Mouse (Mus musculus): Measurements from ENCODE around the gene Abat.

The Abat gene

DNA sequence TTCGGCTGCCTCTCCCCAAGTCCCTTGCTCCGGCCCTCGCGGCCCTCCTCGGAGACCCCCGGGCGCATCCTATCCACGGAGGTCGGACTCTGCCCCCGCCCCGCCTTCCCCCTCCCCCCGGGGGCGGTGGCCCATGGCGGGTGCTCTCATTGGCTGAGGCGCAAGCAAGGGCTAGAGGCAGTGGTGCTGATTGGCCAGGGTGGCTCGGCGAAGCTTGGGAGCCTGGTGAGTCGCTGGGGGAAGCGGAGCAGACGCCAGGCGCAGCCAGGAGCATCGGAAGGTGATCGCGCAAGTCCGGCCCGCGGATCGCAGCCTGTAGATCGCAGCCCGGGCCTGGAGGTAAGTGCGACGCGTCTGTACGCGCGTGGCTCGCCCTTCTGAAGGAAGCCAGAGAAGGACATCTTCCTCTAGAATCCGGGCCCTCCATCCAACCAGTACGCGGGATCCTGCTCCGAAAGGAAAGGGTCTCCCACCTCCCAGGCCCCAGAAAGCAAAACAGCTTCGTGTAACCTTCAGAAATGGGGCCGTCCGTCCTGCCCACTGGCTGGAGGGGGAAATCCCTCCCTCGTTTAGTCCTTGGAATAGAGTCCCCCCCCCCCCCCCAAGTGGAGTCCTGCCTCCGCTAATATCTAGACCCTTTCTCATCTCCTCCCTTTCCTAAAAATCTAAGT is at the start of gene Abat:
Gene Abat (plus strand): TSS at position 194 of the 671 bp plus-strand sequence.
- no peak for DNase-seq (ENCODE audit: low read depth)

DNA sequence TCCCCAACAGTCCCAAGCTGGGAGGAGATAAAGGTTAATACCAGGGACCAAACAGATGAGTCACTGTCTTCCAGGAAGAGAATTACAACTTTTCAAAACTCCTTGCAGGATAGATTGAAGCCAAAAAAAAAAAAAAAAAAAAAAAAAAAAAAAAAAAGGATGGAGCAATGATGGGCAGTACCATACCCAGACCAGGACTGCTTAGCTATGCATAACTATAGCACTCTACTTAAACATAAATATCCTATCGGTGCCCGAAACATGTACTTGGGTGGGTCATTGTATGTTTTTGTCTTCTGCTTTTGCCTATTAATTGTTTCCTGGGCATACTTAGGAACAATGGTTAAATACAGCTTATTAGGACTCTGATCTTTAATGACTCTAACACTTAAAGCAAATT is 43.1 kb upstream of the Abat start:
- no peak for DNase-seq (ENCODE audit: low read depth)

DNA sequence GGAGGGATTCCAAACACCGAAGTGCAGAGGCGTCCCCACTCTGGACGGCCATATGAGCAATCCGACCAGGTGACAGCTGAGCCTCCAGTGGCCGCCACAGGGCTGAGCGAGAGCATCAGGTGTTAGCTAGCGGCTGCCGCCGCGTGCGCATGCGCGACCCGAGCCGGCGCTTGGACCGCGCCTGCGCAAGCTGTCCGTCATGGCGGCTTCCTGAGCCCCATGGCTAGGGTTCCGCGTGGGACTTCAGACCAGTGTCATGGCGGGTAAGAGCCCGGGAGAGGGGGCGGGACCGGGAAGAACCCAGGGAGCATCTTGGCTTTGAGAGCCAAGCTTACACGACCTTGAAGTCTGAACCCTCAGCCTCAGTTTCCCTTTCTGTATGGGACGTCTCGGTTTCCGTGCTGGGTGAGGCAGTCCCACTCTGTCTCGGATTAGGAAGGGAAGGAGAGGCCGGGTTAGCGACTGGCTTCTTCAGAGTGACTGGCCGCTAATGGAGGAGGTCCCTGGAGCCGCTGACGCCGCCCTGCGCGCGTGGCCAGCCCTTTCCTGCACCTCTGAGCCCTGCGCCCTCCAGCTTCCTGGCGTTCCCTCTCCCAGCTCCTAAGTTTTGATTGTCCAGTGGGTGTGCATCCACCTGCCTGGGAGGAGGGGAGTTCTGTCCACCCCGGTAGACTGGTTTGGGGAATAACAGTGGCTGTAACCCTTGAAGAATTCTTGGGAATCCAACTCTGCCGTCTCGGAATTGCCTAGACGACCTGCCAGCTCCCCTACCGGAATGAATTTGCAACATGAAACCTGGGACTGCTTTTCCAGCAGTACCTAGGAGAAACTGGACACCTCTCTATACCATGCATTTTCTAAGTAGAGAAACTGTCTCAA is 42.4 kb upstream of the Abat start, which contains the start of gene Mettl22:
Gene Mettl22 (plus strand): TSS at position 186 of the 879 bp plus-strand sequence.
- DNase-seq (ENCODE audit: low read depth), result peak; percentile 93

DNA sequence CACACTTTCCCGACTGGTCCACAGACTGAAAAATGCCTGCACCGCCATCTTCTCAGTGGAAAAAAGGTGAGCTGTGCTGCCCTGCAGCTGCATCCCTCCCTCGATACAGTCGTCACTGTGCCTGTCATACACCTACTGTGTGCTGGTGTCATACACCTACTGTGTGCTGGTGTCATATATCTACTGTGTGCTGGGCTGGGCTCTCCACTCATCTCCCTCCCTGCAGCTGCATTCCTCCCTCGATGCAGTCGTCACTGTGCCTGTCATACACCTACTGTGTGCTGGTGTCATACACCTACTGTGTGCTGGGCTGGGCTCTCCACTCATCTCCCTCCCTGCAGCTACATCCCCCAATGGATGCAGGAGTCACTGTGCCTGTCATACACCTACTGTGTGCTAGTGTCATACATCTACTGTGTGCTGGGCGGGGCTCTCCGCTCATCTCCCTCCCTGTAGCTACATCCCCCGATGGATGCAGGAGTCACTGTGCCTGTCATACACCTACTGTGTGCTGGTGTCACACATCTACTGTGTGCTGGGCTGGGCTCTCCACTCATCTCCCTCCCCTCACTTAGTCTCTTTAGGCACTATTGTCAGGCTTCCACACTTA is 25.7 kb upstream of the Abat start:
- no peak for DNase-seq (ENCODE audit: low read depth)

DNA sequence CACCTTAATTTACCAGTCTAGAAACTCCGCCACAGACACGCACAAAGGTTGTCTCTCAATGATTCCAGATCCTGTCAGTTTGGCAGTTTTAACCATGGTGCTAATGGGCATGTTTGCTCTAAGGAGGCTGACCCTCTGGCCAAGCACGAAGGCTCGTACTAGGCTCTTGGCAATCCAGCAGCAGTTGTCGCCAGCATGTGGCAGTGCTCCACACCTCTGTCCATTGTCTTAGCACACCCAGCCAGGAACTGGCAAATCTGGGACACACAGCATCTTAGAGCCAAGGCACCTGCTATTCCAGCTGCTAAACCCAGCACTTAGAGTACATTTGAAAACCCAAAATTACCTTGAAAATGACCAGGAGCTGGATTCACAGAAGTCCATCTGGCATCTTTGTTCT is 23.9 kb upstream of the Abat start:
- no peak for DNase-seq (ENCODE audit: low read depth)

DNA sequence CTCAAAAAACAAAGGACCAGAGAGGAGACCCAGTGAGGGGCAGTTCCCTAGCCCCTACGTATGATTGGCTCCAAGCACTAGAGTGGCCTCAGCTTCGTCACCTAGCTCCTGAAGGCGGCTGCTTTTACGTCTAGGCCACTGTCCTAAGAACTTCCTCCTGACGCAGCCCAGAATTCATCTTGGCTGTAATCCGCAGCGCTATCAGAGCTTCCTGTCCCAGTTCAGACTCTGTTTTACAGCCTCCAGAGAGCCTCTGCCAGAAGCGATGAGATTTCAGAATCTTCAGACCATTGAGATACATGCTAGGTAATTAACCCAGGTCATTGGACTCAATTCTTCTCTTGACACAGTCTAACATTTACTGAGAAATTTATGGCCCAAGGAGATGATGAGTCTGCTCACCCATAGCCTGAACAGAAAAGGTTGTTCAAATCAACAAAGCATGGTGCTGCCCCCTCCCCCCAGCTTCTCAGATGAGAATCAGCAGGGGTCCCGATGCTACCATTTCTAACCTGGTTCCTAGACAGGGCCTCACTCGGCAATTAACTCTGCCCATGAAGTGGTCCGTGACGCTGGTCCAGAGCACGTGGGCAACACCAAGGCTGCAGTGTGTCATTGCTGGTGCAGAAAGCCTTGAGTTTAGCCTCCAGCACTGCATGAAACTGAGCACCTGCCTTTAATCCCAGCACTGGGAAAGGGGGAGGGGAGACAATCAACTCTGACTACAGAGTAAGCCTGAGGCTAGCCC is 21.3 kb upstream of the Abat start:
- DNase-seq (ENCODE audit: low read depth), result no peak

DNA sequence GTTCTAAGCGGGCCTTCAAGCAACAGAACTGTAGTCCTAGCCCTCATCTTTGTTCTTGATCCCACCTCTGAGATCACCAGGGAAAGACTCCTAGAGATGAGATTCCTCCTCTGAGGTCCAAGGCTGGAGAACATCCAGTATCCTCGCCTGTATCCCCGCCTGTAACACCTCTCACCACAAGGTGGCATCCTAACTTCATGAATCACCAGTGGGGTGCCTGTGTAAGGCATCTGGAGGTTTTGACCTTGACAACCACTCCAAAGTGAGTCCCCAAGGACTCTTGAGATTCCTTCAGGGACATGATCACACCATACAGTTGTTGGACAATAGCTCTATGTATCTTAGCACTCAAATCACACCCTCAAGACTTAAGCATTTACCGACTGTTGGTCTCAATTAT is 19.0 kb upstream of the Abat start:
- DNase-seq (ENCODE audit: low read depth), result peak; percentile 73

DNA sequence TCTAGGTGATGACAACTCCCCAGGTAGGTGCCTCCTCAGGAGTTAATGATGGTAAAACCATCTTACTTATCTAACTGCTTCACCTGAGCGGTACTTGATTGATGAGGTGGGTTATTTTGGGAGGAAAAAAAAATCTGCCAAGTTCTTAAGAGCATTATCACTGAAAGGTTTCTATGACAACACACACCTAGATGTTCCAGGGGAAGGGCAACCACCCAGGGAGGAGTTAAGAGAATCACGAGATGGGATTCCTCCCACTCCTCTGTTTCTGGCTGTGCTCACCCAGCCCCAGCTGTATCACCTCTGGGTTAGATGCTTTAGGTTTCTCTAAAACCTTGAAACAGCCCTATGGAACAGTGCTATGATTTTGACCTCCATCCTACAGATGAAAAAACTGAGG is 16.3 kb upstream of the Abat start:
- DNase-seq (ENCODE audit: low read depth), result no peak

DNA sequence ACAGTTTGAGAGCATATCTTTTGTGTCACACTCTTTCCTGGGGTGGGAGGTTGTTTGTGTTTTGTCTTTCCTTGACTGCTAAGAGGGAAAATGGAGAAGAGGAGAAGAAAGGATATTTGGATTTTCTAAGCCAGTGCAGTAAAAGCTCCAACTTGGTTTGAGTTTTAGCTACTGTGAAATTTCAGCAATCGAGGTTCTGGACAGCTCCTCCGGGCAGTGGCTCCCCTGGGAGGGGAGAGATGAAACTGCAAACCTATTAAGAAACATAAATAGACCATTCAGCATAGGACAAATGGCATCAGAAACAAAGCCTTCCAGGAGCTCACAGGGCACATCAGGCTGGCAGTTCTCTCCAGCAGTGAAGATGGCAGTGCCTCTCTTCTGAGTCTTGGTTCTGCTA is 9.0 kb upstream of the Abat start:
- DNase-seq (ENCODE audit: low read depth), result peak; percentile 24

DNA sequence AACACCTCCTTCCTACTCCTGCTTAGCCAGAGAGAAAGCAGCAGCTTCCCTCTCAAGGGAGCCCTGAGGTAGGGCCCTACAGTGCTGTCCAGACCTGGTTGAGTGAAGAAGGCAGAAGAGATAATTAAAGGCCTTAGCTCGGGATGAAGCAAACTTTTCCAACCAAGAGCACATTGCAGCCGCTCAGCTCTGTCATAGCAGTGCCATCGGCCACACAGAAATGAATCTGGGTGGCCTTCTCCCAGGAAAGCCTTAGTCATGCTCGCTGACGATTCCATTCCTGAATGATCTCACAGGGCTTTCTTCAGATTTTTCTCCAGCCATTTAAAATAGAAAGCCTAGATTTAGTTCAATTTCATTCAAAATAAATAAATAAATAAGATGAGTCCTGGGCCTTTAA is 3.3 kb upstream of the Abat start:
- no peak for DNase-seq (ENCODE audit: low read depth)

DNA sequence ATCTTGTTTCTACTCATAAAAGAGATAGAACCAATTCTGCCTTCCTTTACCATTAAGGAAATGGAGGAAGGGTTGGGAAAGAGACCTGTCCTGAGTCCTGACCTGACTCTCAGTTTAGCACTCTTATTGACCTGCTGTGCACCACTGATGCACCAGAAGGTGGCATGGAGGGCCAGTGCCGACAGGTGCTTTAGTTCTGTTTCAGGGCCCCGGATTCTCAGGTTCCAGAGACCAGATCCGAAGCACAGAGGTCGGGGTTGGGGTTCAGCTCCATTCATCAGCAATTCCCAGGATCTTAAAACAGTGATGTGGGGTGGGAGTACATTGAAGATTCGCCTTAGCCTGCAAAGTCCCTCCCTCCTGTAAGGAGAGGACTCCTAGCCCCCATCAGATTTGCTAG is 399 bp upstream of the Abat start:
- no peak for DNase-seq (ENCODE audit: low read depth)

DNA sequence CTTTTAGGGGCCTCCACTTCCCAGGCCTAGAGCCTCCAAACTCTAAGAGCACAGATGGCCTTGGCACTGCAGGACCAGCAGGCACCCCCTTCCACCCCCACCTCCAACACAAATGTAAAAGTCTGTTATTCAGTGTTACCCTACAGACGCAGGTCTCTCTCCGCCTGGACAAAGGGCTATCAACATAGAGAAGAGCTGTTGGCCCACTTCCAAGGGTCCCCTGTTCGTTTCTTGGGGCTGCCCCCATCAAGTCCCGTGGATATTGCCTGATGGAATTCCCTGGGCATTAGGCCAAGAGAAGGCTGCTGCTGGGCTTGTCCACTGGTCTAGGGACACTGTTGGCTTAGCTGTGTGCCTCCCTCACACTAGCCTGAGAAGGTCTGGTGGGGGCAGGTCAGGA is 951 bp downstream of the Abat start:
- DNase-seq (ENCODE audit: low read depth), result no peak

DNA sequence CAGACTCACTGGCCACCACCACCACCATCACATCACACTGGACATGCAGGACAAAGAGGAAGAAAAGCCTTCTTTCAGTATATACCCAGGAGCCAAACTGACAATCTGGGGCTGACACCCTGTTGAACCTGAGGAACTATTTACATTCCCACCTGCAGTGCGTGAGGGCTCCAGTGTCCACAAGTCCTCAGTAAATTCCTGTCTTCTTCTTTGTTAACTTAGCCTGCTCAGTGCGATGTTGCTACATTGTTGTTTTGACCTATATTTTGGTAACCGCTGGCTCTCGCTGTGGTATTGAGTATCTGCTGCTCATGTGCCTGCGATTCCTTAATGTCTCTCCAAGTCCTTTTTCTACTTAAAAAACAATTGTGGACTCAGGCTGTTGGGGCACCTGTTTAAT is 7.3 kb downstream of the Abat start:
- no peak for DNase-seq (ENCODE audit: low read depth)

DNA sequence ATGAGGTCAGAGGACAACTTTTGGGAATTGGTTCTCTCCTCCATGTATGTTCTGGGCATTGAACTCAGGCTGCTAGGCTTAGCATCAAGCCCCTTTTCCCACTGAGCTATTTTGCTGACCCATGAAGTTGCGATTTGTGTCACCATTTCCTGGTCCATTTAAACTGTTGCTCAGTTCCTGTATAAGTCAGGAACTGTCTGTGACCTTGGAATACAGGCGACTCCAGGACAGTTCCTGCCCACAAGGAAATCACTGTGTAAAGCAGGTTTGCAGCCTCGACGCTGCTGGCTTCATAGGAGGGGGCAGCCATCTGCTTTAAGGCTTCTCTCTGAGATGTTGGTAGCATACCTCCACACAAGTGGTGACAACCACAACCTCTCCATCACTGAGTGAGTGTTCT is 8.1 kb downstream of the Abat start:
- peak; percentile 72 for DNase-seq (ENCODE audit: low read depth)

DNA sequence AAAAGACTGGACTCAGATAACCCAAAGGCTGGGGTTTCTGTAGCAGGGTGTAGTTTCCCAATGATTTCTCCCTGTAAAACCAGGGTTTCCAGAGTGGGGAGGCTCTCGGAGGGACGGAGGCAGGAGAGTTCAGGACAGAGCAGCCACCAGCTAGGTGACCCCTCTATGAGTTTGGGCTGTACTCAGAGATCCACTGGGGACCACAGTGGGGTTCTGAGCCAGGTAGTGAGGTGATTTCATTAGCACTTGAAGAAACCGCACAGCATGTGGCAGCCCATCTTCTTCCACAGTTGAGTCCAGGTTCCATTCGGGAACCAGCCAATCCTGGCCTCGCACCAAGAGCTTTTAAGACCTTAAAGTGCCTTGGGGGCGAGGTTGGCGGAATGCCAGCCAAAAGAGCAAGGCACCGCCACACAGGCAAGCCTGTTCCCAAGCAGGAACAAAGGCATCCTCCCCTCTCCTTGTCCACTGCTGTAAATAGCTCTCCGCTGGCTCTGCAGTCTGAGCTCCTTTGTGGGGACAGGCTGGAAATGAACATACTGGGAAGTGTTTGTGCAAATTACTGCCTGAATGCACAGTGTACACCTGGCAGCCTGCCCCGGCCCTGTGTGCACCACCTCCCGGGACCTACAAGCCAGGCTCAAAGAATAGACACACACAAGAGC is 10.4 kb downstream of the Abat start:
- DNase-seq (ENCODE audit: low read depth), result no peak

DNA sequence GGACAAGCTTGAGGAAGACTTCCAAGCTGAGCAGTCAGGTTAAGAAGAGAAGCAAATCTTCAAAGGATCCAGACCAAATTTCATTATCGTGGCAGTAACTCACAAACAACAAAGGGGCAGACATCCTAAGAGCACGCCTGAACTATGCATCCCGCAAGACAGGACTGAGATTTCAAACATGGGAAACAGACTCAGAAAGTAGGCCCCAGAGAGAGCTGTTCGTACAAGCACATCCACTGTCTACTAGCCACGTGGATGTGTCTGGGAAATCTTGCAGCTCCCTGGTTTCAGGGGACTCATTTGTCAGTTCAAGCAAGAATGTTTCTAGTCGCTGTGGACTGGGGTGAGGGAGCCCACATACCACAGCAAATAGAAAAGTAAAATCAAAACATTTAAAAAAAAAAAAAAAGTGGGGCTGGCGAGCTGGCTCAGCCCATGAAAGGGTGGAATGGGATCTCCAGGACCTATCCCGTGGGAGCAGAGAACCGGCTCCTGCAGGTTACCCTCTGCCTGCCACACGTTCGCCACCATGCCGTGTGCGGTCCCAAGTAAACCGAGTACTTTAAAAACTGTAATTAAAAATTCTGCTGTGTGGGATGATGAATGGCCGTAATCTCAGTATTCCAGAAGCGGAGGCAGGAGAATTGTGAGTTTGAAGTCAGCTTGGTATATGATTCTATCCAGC is 11.1 kb downstream of the Abat start:
- no peak for DNase-seq (ENCODE audit: low read depth)

DNA sequence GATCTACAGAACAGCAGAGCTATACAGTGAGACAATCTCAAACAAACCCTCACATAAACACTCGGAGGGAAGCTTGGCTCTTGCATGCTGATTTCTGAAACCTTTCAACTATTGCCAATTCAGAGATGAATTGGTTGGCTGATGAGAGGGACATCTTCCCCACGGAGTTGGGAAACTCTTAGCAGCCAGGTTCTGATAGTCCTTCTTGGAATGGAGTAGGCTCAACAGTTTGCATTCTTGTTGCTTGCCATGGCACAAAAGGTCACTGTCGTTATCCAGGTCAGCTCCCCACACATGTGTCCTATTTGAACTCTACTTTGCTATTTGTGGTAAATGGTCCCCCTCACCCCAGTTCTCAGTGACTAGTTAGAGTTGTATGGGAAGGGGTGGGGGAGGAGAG is 12.1 kb downstream of the Abat start:
- no peak for DNase-seq (ENCODE audit: low read depth)

DNA sequence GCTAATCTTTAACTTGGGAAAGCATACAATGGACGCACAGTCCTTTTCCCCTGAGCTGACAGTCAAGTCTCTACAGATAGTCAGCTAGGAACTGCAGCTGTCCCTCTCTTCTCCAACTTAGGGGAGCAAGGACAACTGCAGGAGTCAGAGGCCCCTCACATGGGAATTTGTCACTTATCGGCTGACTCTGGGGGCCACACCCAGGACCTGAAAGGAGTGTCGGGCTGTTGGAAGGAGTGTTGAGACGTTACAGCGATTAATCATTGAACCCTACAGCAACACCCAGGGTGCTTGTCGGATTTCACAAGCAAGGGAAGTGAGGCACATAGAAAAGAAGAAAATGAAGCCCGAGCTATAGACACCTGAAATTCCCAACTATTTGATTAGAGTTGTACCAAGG is 12.6 kb downstream of the Abat start:
- DNase-seq (ENCODE audit: low read depth), result no peak

DNA sequence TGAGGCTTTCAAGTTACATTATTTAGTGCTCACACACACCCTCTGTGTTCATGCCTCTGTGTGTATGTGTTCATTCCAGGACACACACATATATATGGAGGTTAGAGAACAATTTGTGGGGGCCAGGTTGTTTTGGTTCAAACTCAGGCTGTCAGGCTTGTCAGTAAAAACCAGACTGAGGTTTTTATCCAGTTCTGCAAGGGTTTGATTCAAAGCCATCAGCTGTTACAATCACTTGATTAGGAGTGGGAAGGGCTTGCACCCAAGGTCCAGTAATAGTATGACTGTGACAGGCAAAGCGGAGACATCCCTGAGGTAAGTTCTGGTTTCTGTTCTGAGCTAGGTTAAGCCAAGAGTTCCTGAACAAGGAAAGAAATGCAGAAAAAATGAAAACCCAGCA is 16.2 kb downstream of the Abat start:
- DNase-seq (ENCODE audit: low read depth), result no peak

DNA sequence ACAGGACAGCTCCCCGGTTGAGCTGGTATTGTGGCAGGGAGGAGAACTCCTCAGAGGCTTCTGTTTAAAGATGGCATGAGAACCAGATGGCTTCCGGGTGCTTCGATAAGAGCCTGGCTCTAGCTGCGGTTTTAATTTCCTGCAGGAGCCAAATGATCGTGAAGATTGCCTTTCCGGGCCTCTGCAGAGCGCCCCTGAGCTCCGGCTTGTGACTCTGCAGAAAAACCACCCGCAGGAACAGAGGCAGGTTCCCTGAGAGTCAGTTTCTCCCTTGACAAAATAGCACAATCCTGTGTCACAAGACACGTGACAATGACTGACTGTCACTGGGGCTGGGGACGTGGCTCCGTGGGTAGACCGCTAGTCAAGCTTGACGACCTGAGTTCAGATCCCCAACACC is 16.8 kb downstream of the Abat start:
- peak; percentile 98 for DNase-seq (ENCODE audit: low read depth)

DNA sequence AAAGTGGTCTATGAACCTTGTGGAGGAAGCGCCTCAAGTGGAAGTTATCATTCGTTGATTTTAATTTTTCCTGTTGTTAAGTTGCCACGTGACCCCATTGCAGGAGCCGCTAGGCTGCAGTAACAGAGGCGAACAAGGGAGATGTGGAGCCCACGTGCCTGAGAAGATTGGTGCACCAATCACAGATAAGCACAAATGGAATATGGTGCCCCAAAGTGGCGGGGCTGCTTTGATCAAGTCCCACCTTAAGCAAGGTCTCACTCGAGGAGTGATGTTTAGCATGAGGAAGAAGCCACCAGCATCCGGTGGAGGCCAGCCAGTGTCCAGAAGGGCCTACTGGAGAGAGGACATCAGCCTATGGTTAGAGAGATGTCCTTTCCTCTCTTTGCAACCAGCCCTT is 19.2 kb downstream of the Abat start:
- no peak for DNase-seq (ENCODE audit: low read depth)

All from 416B (cell line).